Mouse (Mus musculus): Measurements from ENCODE around the gene Enpp4.

GRCm38 (mm10) chr17:44077843-44078160, 27.8 kb downstream of the Enpp4 start:
- TF ChIP-seq GATA1 (IDR thresholded peaks at IDR 0.05; ENCODE audit: borderline replicate concordance, low read length) (no peak), FLI1 (IDR thresholded peaks at IDR 0.05; ENCODE audit: low read length) (no peak)

All from megakaryocyte, embryonic 14.5 days (primary cell).